Comparison of ENCODE assay signal across 15 mouse cellular contexts in the genomic region with DNA sequence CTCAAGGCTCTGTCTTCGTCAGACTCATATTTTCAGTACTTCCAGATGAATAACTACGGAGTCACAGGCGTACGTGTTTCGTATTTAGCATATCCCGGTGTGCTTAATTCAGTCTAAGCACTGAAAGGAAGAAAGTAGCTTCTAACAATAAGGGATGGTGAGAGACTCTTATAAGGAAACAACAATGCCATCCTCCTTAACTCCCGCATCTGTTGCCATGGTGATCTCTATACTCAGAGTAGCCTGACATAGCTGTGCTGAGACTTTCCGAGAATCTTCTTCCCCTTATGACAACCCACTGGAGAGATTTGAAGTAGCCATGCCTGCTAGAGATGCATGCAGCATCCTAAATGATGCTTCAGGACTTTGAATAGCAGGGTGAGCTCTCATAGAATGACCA.
DNase-seq lines count a peak whose midpoint lies in the region; ATAC-seq lines count a peak whose summit lies in the region.
"Had no signal": no experiment of that assay in that cellular context is flagged by ENCODE, and none has a peak within 500 bp of the region (broad histone marks: within the 10 kb centered on the region; RNA-seq: fewer than 3 reads in every experiment).

No protein-coding gene starts in this region.

- H3K4me3 ChIP-seq in hindbrain, embryonic 12.5 days, result no peak overlapping the region
- H3K4me3 ChIP-seq in midbrain, embryonic 16.5 days (ENCODE audit: low read depth, low read length), result no peak overlapping the region
- H3K4me3 ChIP-seq: limb, embryonic 12.5 days had no signal

- WGBS in hindbrain, embryonic 12.5 days, result 43% methylated on average over 8 of the region's 8 CpGs
- whole genome bisulfite sequencing in midbrain, embryonic 16.5 days, result 9% methylated on average over 8 of the region's 8 CpGs

- H3K27ac ChIP-seq in hindbrain, embryonic 12.5 days, result no peak overlapping the region
- H3K27ac ChIP-seq in midbrain, embryonic 16.5 days (ENCODE audit: low read length), result peak overlapping the region; percentile 82
- H3K27ac ChIP-seq: limb, embryonic 12.5 days; liver, embryonic 14.5 days had no signal

- DNase-seq in frontal cortex, postnatal 14 days (ENCODE audit: low spot score in 2 of 2), result no peak
- DNase-seq in R1 (ENCODE audit: low read depth, low spot score), result peak; percentile 22
- DNase-seq in adipocyte (ENCODE audit: low spot score), result no peak
- DNase-seq in layer of hippocampus, postnatal 36 days, result no peak
- DNase-seq: adrenal gland, adult 2 months; B cell, adult 2 months; cerebellum, adult 8-10 months; kidney, adult 8-10 months; thymus, postnatal 36 days had no signal

- peak; percentile 83 for ATAC-seq in frontal cortex, adult (ENCODE audit: low TSS enrichment)
- no peak for ATAC-seq in hindbrain, embryonic 12.5 days (ENCODE audit: low FRiP score)
- peak; percentile 89 for ATAC-seq in midbrain, embryonic 16.5 days
- ATAC-seq: lung, postnatal 0 days had no signal

- H3K27me3 ChIP-seq in hindbrain, embryonic 12.5 days, result no peaks in the 10 kb centered on the region
- no peaks in the 10 kb centered on the region for H3K27me3 ChIP-seq in midbrain, embryonic 16.5 days (ENCODE audit: control insufficient read depth, insufficient read depth, low read depth, low read length)

- peaks cover 4% of the 10 kb centered on the region; the same call in 1 of the 2 replicates for H3K4me1 ChIP-seq in hindbrain, embryonic 12.5 days
- peaks cover 27% of the 10 kb centered on the region for H3K4me1 ChIP-seq in midbrain, embryonic 16.5 days (ENCODE audit: control insufficient read depth, insufficient read depth, low read length)

- H3K36me3 ChIP-seq in hindbrain, embryonic 12.5 days, result no peaks in the 10 kb centered on the region
- H3K36me3 ChIP-seq in midbrain, embryonic 16.5 days (ENCODE audit: control insufficient read depth, insufficient read depth, low read length), result no peaks in the 10 kb centered on the region
- H3K36me3 ChIP-seq: limb, embryonic 12.5 days had no signal

- H3K9me3 ChIP-seq in hindbrain, embryonic 12.5 days (replicated peaks), result no peaks in the 10 kb centered on the region
- no peaks in the 10 kb centered on the region for H3K9me3 ChIP-seq in midbrain, embryonic 16.5 days (replicated peaks; ENCODE audit: control insufficient read depth, low read length, poor library complexity, severe bottlenecking)
- H3K9me3 ChIP-seq: limb, embryonic 12.5 days had no signal

- H3K4me2 ChIP-seq in hindbrain, embryonic 12.5 days (replicated peaks), result peak overlapping the region; percentile 11; the same call in 1 of the 2 replicates
- H3K4me2 ChIP-seq in midbrain, embryonic 16.5 days (ENCODE audit: low read length), result peak overlapping the region; percentile 29
- H3K4me2 ChIP-seq: limb, embryonic 12.5 days had no signal

- no peak overlapping the region for H3K9ac ChIP-seq in hindbrain, embryonic 12.5 days
- H3K9ac ChIP-seq in midbrain, embryonic 16.5 days (ENCODE audit: low read depth, low read length), result no peak overlapping the region
- H3K9ac ChIP-seq: limb, embryonic 12.5 days; liver, embryonic 14.5 days had no signal
